Mouse (Mus musculus) adrenal gland, postnatal 25 days (tissue): ENCODE measurements at regions not wholly inside any gene's neighbourhood (a gene's known extent, or its start where the extent isn't known, plus 50 kb on each side); places are given as distances from the start of the nearest gene placed in this dataset.
A peak's percentile ranks its signal among the peaks of the same experiment; 100 is the strongest.

ENCODE experiments used
- DNase-seq: peaks from one replicate; pipeline ENCODE4 v3.0.0; 2021; ENCODE audit warnings: mixed read lengths

DNA sequence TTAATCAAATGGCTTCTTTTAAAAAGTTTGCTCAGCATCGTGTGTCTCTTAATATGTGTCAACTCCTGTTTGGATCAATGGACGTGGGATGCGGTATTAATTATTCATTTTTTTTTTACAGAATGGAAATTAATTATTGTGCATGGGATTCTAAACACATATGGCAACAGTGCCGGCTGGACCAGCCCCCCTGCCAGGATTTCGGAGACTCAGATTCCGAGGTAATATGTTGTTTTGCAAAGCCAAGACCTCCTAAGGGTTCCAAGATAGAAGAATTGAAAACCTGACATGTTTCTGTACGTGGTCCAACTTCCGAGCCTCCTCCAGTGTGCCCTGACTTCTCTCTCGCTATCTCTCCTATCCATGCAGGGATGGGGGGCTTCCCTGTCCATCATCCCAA is 170.4 kb downstream of the 3110018I06Rik start:
- no peak for DNase-seq

DNA sequence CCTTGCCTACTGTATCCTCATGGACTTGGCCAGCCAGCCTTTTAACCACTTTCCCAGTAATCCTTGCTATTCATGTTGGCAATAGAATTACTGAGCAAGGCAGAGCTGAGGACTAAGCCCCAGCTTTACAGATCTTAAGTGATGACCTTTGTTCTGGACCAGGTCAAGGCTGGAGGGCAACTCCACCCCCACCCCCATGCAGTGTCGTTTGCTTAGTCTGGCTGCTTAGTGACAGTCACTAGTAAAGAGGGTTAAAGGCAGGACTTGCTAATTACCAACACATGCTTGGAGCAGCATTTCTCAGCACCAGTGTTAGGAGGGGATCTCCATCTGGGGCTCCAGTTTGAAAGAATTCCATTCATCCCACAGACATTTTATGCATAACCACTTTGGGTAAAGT is 174.2 kb downstream of the 3110018I06Rik start:
- no peak for DNase-seq

DNA sequence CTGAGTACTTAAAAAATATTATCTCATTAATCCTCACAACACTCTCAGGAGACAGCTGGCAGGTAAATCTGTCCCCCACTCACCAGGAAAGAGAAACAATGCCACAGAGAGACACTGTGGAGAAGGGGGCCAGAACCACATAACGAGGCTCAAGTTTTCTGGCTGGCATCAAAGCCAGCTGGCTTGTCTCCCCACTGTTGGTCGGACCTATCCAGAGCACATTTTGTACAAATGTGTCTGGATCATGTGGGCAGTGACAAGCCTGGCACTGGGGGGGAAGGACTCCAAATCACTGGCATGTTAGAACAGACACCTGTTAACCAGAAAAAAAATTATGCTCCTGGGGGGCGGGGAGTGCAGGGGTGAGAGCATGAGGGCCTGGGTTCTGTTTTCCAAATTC is 179.4 kb downstream of the 3110018I06Rik start:
- no peak for DNase-seq

DNA sequence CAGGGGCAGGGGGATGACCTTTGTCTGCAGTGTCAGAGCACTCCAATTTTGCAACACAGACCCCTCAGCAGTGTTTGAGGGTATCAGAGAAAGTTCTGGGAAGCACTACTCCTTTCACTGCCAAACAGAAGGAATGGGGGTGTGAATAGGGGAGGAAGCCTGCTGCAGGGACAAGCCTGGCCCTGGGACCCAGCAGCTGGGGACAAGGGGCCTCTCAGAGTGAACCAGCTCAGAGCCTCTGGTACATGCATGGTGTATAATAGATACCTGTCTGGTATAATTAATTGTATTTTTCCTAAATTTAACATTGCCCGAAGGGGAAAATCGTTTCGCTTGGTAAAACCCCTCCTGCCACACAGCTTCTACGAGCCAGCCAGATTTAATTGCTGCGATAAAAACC is 180.6 kb downstream of the 3110018I06Rik start:
- DNase-seq, result no peak

DNA sequence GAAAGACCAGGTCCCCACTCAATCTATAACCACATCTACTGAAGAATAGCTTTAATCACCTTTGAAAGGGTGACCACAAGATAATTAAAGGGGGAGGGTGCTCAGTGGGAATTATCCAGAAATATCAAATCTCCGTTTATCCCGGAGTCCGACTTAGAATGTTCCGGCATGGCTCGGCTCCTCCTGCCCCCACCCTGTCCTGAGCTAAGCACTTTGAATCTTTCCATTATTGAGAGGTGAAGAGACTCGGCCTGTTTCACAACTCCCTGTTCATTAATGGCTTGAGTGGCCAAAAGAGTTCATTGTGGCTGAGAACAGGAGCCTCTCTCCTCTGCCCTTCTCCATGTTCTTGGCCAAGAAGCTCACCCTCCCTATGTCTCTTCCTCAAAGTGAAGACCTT is 181.0 kb downstream of the 3110018I06Rik start:
- no peak for DNase-seq

DNA sequence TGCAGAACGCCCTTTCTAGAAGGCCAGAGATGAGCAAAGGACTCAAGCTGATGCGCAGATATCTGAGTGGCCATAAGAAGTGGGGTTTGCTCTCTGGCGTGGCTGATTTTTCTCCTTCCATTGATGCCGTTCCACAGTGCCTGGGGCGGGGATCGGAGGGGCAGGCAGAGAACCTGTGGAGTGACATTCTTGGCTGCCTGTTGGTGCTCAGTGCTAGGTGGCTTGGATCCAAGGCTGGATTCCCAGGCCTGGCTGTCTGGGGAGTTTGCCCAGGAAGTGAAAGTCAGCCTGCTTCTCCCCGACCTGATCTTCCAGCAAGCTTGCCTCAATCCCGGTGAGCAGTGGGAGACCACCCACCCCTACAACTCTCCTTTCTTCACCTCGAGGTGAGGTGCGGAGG is 181.5 kb downstream of the 3110018I06Rik start:
- no peak for DNase-seq

DNA sequence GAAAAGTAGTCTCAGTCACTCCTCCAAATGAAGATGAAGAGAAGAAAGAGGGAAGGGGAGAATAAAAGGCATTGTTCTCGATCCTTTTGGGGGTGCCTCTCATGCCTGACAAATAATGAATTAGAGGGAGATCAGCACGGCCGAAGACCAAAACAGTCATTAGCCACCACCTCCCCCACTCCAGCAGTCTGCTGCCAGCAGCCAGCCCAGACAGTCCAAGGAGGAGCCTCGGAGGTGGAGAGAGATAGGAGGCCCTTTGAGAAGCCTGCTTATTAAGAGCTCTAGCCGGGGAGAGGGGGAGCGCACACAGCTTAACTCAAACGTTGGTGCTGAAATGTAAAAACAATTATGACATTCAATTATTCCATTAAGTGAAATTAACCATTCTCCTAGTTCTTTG is 188.6 kb downstream of the 3110018I06Rik start:
- DNase-seq, result no peak

DNA sequence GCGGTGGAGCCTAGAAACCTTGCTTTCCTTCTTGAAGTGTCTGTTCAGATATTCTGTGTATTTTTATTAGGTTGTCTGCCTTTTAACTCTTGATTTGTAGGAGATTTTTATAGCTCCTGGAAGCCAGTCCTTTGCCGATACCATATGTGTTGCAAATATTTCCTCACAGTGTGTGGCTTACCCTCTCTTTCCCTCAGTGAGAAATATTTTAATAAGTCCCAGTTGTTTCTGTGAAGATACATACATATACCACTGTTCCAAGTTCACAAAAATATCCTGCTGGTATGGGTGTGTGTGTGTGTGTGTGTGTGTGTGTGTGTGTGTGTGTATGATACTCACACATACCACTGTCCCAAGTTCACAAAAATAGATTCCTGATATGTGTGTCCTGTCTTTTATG is 199.0 kb downstream of the 3110018I06Rik start:
- DNase-seq, result no peak

DNA sequence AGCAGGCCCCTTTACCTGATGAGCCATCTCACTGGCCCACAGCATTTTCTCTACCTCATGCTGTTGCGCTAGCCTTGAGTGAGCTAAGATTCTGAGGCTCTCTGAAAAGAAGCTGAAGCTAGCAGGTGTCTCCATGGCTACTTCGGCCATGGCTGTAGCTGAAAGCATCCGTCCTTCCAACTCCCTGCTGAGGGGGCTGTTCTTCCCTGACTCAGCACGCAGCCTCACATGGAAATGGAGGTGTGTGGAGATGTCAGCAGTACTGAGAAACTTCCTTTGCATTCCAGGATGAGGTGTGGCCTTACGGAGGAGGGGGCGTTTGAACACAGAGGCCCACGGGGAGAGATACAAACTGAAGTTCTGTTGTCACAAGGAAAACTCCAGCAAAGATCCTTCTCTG is 201.0 kb downstream of the 3110018I06Rik start:
- DNase-seq, result no peak

DNA sequence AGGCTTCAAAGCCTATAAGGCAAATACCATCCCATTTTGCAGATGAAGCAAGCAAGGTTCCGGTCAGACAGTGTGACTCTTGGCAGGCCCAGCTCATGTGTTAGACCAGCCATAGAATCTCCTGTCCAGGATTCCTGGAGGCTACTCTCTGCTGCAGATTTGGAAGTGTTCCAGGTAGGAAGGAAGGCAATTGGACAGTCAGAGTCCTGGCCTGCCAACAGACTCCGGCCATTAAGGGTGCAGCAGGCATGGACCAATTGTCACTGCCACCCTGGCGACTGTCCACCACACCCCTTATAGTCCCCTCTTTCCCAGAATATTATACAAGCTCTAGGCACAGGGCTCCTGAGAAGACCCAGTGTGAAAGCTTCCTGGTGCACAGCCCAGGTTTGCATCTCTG is 201.6 kb downstream of the 3110018I06Rik start:
- DNase-seq, result no peak

DNA sequence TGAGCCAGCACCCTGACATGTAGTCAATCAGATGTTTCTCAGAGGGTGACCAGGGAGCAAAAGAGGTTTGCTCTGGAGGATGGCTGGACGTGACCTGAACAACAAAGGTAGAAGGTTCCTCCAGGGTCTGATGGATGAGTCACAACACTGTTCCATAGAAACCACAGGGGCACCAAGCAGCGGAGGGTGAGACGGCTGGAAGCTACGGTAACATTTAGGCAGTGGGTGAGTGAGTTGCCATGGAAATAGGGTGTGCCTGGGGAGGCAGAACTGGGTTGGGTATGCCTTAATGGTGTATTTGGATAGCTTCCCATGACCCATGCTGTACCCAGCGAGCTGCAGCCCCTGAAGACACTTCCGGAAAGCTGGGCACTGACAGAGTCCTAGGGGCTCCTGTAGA is 205.3 kb downstream of the 3110018I06Rik start:
- DNase-seq, result no peak

DNA sequence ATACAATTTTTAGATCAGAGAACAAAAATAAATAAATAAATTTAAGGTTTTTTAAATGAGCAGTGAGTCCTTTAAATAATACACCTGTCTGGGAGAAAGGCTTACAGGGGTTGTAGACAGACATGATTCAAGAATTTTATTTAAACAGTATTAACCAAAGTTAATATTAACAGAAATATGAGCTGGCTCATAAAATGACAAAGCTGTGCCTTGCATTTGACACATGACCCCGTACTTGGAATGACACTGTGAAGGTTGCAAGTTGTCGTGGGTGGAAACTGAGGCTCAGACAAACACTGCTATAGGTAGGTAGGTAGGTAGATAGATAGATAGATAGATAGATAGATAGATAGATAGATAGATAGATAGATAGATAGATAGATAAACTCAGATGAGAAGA is 206.6 kb downstream of the 3110018I06Rik start:
- DNase-seq, result no peak

DNA sequence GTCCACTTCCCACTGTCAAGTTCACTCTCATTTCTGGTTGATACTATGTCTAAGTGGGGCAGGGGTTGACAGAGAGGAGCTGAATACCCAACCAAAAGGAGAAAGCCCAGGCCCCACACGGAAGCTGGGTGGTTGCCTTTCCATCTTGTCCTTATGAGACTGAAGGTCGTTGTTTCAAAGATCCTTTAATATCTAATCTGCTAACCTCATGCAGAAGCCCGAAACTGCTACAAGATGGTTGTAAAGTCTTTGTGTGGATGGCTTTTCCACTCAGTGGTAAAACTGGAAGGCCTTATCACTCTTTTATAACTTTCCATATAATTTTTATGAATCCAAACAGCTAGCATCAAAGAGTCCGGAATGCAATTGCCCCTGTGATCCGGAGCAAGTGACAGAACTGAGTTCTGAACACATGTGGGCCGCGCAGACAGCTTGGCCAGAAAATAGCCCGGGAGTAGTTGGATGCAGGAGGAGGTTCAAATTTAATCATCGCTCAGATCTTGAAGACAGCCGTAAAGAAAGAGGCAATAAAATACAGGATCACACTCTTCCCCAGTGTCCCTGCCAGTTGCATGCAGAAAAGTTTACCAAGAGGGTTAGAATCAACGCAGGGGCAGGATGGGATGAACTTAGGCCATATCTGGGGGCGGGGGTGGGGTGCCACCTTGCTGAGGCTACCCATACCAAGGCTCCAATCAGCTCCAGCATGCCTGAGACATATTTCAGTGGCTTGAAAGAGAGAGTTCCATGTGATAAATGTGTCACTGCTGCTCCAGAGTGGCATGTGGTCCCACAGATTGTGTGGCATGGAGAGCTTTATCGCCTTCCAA is 207.2 kb downstream of the 3110018I06Rik start:
- DNase-seq, result no peak

DNA sequence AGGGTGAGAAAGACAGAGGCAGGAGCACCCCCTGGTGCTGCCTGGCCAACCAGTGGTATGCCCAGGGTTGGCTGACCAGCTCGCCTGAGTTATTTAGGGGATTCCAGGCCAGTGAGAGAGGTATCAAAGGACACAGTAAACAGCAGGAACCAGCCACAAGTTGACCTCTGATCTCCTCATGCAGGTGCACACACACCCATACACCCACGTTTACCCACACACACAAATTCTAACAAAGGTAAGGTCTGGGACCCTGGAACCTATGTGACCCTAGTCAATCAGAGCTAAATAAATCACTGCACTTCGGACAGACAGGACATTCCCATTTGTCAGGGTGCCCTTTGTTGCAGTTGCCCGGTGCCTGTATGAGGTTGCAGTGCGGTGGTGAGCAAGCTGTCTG is 211.9 kb downstream of the 3110018I06Rik start:
- DNase-seq, result no peak

DNA sequence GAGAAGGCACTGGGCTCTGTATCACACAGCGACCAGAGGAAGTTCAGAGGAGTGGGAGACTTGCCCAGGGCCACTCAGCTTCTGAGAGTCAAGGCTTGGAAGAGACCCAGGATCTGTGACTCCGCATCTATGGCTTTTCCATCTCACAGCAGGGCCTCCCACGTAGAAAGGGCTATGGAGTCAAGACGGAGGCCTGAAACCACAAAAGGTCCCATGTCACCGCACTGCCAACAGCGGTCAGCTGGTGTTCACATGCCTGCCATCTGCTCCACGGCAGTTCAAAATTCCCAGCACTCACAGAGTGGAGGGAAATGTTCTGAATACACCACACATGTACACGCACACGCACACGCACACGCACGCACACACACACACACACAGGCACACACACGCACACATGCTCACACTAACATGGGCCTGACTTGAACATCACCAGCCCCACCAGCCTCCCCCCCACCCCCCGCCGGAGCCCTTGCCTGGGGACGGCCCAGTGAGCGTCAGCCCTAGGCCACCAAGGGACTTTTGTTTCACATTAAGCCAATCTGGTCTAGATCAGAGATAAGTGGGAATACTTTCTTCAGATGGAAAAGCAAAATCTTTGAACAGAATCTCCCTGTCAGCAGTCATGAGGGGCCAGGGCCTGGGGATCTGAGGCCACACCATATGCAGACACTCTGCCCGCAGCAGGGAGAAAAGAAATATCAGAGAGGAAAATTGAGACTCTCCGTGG is 212.6 kb downstream of the 3110018I06Rik start:
- no peak for DNase-seq

DNA sequence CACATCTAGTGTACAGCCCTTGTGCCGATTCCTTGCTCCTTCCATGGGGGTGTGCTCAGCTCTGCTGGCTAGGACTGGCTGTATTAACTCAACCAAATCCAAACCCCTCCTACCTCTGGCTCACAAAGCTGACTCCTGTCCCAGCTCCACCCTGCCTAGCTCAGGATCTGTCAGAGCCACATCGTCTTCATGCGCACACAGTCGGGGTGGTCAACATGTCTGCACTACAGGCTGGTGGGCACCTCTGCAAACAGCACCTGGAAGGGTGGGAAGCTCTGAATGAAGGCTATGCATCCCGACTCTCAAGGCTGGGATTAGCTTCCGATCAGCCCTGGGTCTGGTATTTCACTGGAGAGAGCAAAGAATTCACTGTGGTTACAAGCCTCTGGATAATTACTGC is 220.4 kb downstream of the 3110018I06Rik start:
- DNase-seq, result no peak

DNA sequence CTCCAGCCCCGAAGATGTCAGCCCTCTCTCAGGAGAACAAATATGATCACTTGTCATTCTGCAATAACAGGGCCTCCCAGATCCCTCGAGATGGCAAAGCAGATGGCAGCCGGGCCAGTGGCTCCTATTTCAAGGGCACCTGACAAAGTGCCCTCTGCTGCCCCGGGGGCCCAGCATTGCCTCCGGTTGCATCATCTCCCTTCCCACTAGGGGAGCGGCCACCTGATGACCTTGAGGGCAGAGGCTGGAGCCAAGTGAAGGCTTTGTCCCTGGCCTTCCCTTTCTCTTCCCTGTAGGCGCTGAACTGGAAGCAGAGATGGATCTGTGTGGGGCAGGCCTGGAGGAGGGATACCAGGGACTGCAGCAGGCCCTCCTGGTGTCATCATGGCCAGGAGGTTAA is 222.6 kb downstream of the 3110018I06Rik start:
- DNase-seq, result peak; percentile 22

DNA sequence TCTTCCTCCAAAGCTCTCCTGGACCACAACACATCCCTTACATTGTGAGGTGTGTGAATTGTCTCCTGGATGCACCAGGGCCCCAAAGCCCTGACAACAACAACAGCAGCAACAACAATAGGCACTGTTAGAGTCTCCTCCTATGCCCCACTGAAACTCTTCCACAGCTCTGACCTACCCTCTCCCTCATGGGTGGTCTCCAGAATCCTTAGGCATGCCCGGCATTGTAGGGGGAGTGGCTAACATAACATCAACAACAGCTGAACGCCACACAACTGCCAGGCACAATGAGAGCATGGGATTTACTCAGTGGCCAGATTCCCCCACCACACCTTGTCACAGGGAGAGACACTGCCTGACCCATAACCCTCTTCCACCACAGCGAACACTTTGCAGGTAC is 223.2 kb downstream of the 3110018I06Rik start:
- DNase-seq, result no peak

DNA sequence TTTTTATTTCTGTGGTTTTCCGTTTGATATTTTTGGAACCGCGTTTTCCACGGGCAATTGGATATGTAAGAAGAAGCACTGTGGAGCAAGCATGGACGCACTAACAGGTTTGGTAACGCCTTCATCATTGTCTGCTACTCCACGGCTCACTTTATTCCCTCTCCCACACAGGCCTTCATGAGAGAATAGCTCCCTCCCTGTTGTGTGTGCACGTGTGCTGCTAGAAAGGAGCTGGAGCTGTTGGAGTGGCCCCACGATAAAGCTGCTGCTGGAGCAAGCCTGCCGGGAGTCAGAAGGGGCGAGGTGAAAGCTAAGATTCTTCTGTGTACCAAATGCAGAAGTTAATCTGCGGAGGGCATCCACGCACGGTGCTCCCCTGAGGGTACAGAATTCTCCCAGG is 224.8 kb downstream of the 3110018I06Rik start:
- DNase-seq, result no peak

DNA sequence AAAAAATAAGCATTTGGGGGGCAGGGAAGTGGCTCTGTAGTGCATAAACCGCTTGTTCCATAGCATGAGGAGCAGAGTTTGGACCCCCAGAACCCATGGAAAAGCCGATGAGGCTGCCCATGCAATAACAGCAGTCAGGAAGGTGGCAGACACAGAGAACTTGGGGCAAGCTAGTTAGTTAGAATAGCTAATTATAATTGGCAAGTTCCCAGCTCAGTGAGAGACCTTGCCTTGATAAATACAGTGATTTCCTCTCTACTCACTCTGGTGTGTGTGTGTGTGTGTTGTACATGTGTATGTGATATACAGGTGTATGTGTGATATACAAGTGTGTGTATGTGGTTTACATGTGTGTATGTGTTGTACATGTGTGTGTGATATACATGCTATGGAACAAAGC is 226.4 kb downstream of the 3110018I06Rik start:
- DNase-seq, result no peak

DNA sequence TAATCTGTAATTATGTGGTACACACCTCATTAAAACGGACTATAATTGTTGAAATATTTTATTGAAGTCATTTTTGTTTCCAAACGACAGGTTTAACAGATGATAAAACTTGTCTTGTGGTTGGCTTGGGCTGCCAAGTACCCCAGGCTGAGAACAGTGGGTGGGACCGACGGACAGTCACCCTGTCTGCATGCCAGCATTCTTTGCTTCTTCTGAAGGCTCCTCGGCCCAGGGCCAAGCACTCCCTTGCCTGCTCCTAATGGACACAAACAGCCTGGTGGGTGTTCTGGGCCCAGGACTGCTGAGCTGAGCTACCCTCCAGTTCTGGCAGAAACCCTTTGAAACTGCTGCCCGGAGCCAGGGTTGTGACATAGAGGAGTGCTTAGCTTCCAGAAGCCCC is 227.4 kb downstream of the 3110018I06Rik start:
- DNase-seq, result peak; percentile 38

DNA sequence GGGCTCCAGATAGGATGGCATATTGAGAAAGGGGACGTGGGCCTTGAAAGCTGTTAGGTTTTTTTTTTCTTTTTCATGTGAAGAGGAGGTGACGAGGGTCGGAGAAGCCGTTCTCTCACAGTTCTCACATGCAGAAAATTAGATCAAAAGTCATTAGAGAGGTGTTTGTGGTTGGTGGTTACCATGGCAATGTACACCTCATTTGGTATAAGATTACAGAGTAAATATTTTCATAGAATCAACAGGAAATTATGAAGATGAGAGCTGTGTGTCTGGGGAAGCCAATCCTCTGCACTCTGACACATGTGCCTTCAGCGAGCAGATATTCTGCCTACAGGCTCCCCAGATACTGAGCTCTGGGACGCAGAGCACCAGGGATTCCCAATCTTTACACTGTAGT is 232.5 kb downstream of the 3110018I06Rik start:
- DNase-seq, result no peak

DNA sequence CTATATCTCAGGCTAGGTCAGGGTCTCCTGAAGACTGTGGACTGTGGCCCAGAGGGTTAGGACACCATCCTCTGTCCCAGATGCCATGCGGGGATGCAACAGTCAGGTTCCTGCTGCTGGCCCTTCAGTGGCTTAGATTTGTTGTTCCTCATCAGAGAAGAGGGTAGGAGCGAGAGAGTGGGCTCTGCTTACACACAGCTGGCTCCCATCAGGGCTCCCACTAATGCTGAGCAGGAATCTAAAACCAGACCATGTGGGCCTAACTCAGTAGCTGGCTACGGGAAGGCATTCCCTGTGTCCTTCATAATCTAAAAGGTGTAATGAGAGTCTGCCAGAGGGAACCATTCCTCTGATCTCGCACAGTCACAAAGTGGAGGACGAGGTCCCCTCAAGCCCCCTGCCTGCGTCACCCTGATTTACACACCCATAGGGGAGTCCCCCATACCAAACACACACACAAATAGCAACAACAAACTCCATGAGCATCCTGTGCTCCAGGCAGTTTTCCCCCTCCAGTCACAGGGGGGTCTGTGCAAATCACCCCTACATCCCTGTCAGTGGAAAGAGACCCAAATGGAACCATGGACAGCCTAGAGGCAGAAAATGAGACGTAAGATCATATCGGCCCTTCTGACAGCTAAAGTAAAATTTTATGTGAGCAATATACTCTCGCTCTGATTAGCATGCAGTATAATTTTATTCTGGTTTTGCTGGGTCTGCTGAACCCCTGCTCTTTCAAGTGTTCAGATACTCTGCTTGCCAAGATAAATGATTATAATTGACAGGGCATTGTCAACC is 234.8 kb downstream of the 3110018I06Rik start:
- DNase-seq, result no peak
